Mouse (Mus musculus) small intestine, adult 2 months (tissue): ENCODE results near the gene Trank1.

Experiments used
- CTCF ChIP-seq: fragments of 200-500 bp; IDR thresholded peaks from 2 replicates; pipeline ENCODE4 v1.5.1; 2012; ENCODE audit warnings: low read depth, mild to moderate bottlenecking, control low read depth, inconsistent platforms, low read length, moderate library complexity, mixed read lengths; ENCODE audit not compliant: insufficient replicate concordance, insufficient read length; ENCODE audit errors: extremely low read depth
- POLR2A ChIP-seq: fragments of 200-500 bp; IDR thresholded peaks from 2 replicates; pipeline ENCODE4 v1.6.1; 2012; ENCODE audit warnings: low read depth, mild to moderate bottlenecking, control low read depth, inconsistent platforms, low read length, moderate library complexity

DNA sequence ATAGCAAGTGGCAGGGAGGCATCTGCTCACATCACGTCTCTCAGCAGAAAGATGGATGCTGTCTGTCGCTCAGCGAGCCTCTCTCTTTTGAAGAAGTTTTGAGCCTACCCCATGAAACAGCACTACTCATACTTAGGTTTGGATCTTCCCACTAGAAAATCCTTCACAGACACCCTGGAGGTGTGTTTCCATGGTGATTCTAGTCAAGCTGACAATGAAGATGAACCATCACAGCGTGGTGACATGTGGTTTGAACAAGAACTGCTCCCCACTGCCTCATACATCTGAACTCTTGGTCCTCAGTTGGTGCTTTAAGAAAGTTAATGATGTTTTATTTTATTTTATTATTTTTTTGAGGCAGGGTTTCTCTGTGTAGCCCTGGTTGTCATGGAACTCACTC lies 114.4 kb downstream of the Trank1 start:
- TF ChIP-seq CTCF (no peak), POLR2A (no peak)
